Mouse (Mus musculus) retina, embryonic 14.5 days (tissue): ENCODE data around the gene Robo4.
A peak's percentile ranks its signal among the peaks of the same experiment; 100 is the strongest.

Source experiments
- DNase-seq: peaks from one replicate; pipeline ENCODE4 v3.0.0-alpha.2; 2015; ENCODE audit warnings: low spot score

Robo4 gene

DNA sequence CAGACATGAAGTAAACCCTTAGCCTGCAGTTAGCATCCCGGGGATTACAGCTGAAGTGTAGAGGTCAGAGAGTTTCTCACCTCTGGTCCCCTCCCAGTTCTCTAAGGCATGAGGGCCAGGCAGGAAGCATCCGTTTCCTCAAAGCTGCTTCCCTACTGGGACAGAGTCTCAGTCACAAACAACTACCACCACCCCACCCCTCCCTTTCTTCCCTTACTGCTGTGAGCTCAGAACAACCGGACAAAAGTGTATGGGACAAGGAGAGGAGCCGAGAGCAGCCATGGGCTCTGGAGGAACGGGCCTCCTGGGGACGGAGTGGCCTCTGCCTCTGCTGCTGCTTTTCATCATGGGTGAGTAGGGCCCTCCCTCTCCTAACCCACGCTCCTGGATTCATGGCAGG lies at the start of gene Robo4:
Robo4 (plus strand) TSS at position 96 of the 400 bp plus-strand sequence.
- no peak for DNase-seq

- no peak for DNase-seq
These were observed 47.2 kb upstream of the Robo4 start for GRCm38 (mm10) chr9:37354485-37354884.

GRCm38 (mm10) chr9:37358713-37359330 lies 42.9 kb upstream of the Robo4 start:
- DNase-seq: peak; percentile 17

- DNase-seq: peak; percentile 62
These were observed 42.1 kb upstream of the Robo4 start for GRCm38 (mm10) chr9:37359331-37360220.

GRCm38 (mm10) chr9:37362084-37362483 lies 39.6 kb upstream of the Robo4 start:
- DNase-seq: no peak

DNA sequence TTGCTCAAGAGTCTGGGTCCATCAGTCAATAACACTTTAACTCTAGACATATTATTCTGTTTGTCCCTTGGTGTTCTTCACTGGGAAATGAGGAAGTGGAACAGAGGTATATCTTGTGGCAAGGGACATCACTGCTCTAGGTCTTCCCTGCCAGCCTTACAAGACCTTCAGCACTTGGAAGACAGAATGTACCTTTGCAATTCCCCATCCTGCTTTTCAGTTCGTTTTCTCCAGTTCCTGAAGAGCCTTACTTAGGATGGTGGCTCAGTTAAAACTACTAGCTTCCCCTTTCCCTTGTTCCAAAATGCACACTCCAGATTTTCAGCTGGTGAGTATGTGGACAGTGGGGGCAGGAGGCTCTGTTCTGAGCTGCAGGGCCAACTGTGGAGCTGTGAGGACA lies 38.8 kb upstream of the Robo4 start:
- no peak for DNase-seq

DNA sequence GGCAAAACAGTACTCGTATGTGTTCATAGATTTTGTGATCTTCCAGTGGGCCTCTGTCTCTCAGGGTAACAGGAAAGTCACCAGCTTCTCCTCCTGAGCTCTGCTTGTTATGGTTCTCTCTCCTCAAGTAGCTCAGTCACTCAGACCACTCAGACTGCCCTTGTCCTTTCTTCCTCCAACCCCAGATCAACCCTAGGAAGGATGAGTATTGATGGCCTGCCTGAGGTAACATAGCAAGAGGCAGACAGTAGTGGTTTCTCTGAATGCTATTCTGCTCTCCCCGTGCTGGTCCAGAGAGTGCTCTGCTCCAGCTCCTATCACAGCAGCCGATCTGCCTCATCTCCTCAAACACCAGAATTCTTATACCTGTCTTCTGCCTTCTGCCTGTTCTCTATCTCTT lies 38.1 kb upstream of the Robo4 start:
- no peak for DNase-seq

GRCm38 (mm10) chr9:37364392-37364791 lies 37.3 kb upstream of the Robo4 start:
- DNase-seq: no peak

DNA sequence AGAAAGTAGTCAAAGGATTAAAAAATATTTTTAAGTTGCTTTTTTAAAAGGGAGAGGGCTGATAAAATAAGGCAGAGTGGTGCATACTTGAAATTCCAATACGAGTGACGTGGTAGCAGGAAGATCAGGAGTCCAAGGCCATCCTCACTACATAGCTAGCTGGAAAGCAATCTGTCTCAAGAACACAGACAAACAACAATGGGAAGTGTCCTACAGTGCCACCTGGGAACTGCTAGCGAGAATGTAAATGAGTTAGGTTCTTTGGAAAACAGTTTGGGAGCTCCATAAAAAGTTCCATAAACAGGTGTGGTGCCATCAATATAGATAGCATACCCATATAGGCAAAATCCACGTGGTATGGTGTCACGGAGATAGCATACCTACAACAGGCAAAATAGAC lies 36.0 kb upstream of the Robo4 start:
- no peak for DNase-seq

DNA sequence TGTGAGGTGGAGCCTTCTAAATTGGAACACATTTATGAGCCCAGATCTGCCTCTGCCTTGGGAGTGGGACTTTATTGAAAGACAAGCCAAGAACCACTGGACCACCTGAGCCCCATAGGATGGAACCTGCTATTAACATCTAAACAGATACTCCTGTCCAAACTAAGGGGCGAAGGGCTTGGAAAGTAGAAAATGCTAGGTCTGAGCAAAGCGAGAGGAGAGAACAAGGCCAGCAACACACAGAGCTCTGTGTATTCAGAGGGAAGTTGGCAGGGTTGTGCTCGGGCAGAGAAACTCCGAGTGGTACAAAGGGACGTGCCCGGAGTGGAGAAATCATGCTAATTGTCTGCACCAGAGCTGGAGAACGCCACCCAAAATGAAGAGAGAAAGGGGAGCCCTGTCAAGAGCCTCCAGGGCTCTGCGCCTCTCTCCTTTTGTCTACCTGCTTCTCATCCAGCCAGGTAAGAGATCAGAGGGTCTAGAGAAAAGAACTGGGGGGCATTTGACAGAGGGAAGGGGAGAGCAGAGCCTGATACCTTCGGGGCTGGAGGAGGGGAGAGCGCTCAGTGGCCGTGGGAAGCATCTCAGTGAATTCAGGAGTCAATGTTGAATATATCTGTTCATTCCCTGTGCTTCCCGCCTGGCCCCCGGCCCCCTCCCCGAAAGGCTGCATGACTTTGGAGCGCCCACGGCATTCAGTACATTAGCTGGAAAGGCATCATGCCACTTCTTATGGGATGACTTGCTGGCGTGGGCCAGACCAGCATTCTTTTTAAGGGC lies 34.2 kb upstream of the Robo4 start, which contains the start of gene Hepacam:
Hepacam (plus strand) TSS at position 51 of the 780 bp plus-strand sequence.
- no peak for DNase-seq

DNA sequence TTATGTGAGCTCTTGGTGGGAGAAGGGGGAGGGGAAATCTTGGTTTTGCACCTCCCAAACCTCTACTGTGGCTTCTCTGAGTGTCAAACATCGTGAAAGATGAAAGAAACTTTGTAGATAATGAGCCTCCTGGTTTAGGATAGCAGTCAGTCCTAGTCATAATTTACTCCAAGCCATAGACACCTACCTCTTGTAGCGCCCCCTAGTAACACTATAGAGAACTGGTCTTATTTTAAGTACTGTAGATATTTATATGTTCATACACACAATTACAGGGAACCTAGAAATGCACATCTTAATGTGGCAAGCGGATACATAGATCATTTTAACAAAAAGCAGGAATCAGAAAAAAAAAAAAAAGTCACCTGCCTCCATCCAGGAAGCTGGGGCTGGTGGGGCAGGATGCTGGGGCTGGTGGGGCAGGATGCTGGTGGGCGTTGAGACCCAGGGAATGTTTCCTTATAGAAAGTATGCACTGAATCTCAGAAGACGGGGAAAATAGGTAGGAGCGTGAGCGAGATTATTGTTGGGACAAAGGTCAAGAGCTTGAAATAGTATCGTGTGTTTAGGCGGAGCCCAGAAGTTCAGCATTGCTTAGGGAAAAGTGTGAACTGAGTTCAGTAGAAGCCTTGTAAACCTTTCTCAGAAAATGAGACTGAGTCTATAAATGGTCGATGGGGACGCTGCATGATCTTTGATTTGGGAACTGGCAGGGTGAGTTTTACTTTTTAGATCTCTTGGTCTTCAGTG lies 33.4 kb upstream of the Robo4 start:
- no peak for DNase-seq

GRCm38 (mm10) chr9:37368860-37369259 lies 32.8 kb upstream of the Robo4 start:
- DNase-seq: no peak

GRCm38 (mm10) chr9:37371232-37371801 lies 30.4 kb upstream of the Robo4 start:
- no peak for DNase-seq

DNA sequence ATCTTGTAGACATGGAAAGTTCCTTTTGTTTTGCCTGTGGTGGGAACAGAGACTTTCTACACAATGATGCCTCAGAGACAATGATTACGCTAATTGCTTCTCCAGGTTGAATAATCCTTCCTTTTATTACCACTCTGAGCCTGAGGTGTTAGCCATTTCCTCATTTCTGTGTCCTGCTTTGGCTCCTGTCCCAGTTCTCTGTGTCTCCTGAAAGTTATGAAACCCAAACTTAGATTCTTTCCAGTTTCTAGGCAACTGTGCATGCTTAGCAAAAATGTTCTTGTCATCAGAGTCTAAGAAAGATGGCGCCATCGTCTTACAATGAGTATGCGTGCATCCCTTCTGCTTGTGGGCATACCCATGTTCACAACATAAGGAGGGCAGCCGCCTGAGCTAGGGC lies 26.0 kb upstream of the Robo4 start:
- DNase-seq: no peak

DNA sequence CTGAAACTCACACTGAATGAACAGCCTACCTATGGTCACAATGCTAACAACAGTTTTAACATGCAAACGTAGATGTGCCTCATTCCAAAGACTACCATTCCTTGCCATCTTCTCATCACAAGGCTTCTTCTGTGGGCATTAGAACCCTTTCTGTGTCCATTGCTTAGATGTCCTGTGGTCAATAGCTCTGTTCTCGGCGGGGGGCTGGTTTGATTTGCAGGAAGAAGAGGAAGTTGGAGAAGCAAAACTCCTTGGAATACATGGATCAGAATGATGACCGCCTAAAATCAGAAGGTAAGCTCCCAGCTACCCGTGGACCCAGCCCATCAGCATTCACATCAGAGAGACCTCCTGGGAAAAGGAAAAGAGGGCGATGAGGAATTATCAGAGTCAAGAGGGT lies 18.5 kb upstream of the Robo4 start:
- no peak for DNase-seq

DNA sequence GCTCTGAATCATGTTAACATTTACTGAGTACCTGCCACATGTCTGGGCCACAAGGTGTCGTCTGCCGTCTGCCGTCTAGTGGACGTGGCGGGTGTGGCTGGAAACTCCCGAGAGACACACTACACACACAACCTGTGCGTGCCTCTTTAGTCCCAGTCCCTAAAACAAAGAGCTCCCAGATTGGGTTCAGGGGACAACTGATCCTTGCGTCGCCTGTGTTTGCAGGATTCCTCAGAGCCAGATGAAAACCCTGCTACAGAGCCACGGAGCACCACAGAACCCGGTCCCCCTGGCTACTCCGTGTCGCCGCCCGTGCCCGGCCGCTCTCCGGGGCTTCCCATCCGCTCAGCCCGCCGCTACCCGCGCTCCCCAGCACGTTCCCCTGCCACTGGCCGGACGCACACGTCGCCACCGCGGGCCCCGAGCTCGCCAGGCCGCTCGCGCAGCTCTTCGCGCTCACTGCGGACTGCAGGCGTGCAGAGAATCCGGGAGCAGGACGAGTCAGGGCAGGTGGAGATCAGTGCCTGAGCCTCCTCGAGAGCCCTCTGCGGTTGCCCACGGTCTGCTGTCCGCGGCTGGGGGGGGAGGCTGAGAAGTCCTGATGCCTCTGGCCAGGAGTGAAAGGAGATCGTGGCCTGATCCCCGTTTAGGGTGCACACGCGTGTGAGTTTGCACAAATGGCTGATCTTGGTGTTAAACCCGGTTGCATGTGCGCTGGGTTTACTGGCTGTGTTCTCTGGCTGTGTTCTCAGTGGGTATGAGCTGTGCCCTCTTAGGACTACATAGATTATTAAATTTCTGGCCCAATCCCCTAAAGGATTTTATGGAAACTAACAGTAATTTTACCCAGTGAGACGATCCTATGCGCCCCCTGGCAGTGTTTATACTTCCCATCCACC lies 17.2 kb upstream of the Robo4 start:
- peak; percentile 64 for DNase-seq

- no peak for DNase-seq
These were observed 10.8 kb upstream of the Robo4 start for GRCm38 (mm10) chr9:37390891-37391290.

DNA sequence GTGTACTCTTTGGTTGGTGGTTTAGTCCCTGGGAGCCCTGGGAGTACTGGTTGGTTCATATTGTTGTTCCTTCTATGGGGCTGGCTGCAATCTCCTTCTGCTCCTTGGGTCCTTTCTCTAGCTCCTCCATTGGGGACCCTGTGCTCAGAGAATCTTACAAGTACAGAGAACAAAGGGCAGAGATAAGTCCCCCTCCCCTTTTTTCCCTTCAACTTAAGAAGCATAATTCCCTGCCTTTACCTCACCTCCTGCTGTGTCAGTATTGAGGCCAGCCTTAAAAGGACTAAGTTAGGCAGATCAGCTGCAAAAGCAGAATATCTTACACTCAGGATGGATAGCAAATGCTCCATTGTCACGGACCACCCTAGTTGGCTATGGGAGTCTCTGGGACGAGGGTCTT lies 9.6 kb upstream of the Robo4 start:
- DNase-seq: no peak

- no peak for DNase-seq
These were observed 8.1 kb upstream of the Robo4 start for GRCm38 (mm10) chr9:37393482-37394131.

DNA sequence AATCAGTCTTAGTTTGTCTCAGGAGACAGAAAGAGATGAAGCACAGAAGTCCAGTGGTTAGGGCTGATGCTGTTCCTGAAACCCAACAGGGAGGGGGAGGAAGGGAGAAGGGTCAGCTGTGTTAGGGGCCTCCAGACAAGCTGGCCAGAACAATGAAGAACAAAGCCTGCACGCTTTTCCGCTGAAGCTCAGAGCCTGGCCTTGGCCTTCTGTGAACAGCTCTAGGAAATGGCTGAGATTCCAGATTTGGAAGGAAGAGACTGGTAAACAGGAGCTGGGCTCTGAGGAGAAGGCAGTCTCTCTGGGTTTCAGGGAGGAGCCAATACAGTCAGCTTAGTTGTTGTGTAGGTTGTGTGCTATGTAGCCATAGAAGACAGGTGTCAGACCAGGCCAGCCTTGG lies 1.1 kb upstream of the Robo4 start:
- DNase-seq: no peak
